Mouse (Mus musculus): ENCODE measurements around the gene Fetub. TPM values are rescaled to one million over a fixed set of nuclear protein-coding genes. Genes with fewer than 3 reads are reported as not detected.

The Fetub gene
- polyA plus RNA-seq, 1 experiment from 2014 or later: 0.72 TPM

GRCm38 (mm10) chr16:22888835-22889234 lies 29.3 kb upstream of the Fetub start:
- Histone ChIP-seq H3K27ac (no peak overlapping the region), H3K4me2 (no peak overlapping the region), H3K9ac (no peak overlapping the region), H3K9me3 (no peaks in the 10 kb centered on the region), H3K4me1 (no peaks in the 10 kb centered on the region), H3K27me3 (replicated peaks) (no peaks in the 10 kb centered on the region), H3K36me3 (no peaks in the 10 kb centered on the region), H3K4me3 (replicated peaks) (no peak overlapping the region)
- no peak for ATAC-seq (ENCODE audit: insufficient read depth, low FRiP score, low read depth)
- 70% methylated on average over 4 of the region's 4 CpGs for WGBS

DNA sequence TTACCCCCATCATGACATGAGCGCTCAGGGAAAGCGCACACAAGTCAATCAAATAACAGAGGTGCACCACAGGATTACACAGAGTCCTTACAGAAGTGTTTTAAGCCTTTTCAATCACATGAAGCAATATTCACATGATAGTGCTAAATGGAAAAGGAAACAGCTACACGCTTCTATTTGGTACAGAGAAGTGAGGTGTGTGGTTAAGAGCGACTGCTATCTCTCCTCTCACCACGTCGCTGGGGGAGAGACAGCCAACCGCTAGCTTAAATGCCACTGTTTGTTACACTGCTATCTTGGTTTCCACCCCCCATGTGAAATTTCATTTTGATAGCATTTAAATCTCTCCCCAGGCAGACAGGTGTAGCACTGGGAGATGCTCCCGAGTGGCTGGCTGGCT lies 28.4 kb upstream of the Fetub start:
- Histone ChIP-seq H3K36me3 (no peaks in the 10 kb centered on the region), H3K9ac (no peak overlapping the region), H3K27ac (no peak overlapping the region), H3K27me3 (replicated peaks) (no peaks in the 10 kb centered on the region), H3K4me2 (no peak overlapping the region), H3K4me1 (no peaks in the 10 kb centered on the region), H3K4me3 (replicated peaks) (no peak overlapping the region), H3K9me3 (no peaks in the 10 kb centered on the region)
- ATAC-seq (ENCODE audit: insufficient read depth, low FRiP score, low read depth): no peak
- WGBS: 77% methylated on average over 8 of the region's 8 CpGs

DNA sequence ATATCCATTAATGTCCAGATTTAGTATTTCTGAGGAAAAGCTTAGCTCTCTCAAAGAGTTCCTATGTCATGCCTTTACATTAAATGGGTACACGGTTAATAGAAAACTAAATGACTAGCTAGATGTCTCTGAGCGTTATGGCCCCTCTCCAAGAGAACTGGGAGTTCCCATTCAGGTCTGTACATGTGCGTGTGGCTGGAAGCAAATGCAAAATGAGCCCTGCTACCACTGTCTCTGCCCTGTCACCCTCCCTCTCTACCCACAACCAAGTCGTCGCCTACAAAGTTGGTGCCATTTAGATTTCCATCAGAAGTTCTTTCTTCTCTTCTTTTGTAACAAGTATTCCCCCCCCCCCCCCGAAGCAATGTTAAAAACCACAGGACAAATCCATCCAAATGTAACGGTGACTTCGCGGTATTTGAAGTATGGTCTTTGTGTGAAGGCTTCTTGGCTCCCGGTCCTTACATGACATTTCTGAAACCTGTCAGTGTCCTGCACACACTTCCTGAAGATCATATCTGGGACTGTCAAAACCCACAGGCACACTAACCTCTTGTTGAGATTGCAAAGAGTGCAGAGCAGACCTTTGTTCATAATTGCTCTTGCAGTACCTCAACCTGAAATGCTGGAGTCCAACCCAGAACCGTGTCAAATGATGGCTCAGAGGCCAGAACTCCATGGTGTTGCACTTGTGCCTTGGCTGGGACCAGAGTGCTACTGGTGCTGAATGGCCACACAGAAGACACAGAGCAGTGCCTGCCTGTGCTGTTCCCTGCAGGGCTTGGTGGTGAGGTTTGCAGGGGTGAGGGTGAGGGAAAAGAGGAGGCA lies 27.2 kb upstream of the Fetub start, which contains the start of gene Ahsg:
Ahsg (plus strand) TSS at position 595 of the 828 bp plus-strand sequence.
- Histone ChIP-seq H3K4me2 (no peak within 1 kb of the TSS), H3K4me1 (no peaks in the 10 kb centered on the region), H3K27me3 (replicated peaks) (no peaks in the 10 kb centered on the region), H3K4me3 (replicated peaks) (no peak within 1 kb of the TSS), H3K9me3 (no peaks in the 10 kb centered on the region), H3K36me3 (no peaks in the 10 kb centered on the region), H3K9ac (no peak within 1 kb of the TSS), H3K27ac (no peak within 1 kb of the TSS)
- WGBS: 79% methylated on average over 11 of the region's 11 CpGs
- ATAC-seq (ENCODE audit: insufficient read depth, low FRiP score, low read depth): no peak

DNA sequence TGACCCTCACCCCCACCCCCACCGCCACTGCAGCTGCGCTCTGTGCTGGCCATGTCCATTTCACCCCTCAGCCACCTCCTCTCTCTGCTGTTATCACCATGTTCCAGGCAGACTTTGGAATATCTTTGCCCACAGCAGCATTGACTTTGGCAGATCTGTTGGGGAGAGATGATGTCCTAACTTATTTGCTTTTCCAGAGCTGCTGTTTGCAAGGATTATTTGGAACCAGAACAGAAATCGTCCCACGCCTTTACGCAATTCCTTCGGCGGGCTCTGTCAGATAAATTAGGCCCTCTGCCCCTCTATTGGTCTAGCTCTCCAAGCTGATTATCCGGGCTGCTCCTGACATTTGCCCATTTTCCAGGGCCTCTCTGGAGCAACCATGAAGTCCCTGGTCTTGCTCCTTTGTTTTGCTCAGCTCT lies 26.4 kb upstream of the Fetub start:
- Histone ChIP-seq H3K4me1 (no peaks in the 10 kb centered on the region), H3K27ac (no peak overlapping the region), H3K9ac (no peak overlapping the region), H3K4me3 (replicated peaks) (no peak overlapping the region), H3K4me2 (no peak overlapping the region), H3K36me3 (no peaks in the 10 kb centered on the region), H3K27me3 (replicated peaks) (no peaks in the 10 kb centered on the region), H3K9me3 (no peaks in the 10 kb centered on the region)
- no peak; the same call in 1 of the 2 replicates for ATAC-seq (ENCODE audit: insufficient read depth, low FRiP score, low read depth)
- WGBS: 83% methylated on average over 8 of the region's 8 CpGs

- Histone ChIP-seq H3K27me3 (replicated peaks) (no peaks in the 10 kb centered on the region), H3K9me3 (no peaks in the 10 kb centered on the region), H3K9ac (no peak overlapping the region), H3K4me3 (replicated peaks) (no peak overlapping the region), H3K4me2 (no peak overlapping the region), H3K36me3 (no peaks in the 10 kb centered on the region), H3K27ac (no peak overlapping the region), H3K4me1 (no peaks in the 10 kb centered on the region)
- 64% methylated on average over 8 of the region's 8 CpGs for WGBS
- ATAC-seq (ENCODE audit: insufficient read depth, low FRiP score, low read depth): no peak
Measured at GRCm38 (mm10) chr16:22894095-22894494, 24.0 kb upstream of the Fetub start.

GRCm38 (mm10) chr16:22896618-22897017 lies 21.5 kb upstream of the Fetub start:
- H3K27ac ChIP-seq: no peak overlapping the region
- no peak overlapping the region for H3K4me3 ChIP-seq (replicated peaks)
- no peaks in the 10 kb centered on the region for H3K4me1 ChIP-seq
- H3K27me3 ChIP-seq (replicated peaks): no peaks in the 10 kb centered on the region
- H3K9ac ChIP-seq: no peak overlapping the region
- 67% methylated on average over 2 of the region's 2 CpGs for WGBS
- no peak overlapping the region for H3K4me2 ChIP-seq
- H3K36me3 ChIP-seq: no peaks in the 10 kb centered on the region
- no peak for ATAC-seq (ENCODE audit: insufficient read depth, low FRiP score, low read depth)
- no peaks in the 10 kb centered on the region for H3K9me3 ChIP-seq

DNA sequence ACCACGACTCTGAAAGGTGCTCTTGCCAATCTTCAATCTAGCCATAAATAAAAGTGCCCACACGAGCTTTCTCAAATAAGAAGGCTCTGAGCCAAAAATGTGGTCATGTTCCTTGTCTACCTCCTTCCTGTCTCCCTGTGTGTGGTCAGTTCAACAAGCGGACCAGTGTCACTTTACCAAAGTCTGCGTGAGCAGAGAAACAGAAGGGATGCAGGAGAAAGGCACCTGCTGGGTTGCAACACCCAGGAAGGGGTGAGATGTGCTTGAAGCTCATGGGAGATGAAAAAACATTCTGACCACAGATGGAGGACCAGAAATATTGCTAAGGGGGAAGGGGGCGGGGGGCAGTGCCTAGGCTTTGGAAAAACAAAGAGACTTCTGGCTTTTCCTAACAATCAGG lies 18.8 kb upstream of the Fetub start:
- 54% methylated on average over 5 of the region's 5 CpGs for WGBS

GRCm38 (mm10) chr16:22899866-22900570 lies 18.1 kb upstream of the Fetub start:
- Histone ChIP-seq H3K27ac (no peak overlapping the region), H3K4me3 (replicated peaks) (no peak overlapping the region), H3K27me3 (replicated peaks) (no peaks in the 10 kb centered on the region), H3K4me2 (no peak overlapping the region), H3K36me3 (no peaks in the 10 kb centered on the region), H3K9ac (no peak overlapping the region), H3K9me3 (no peaks in the 10 kb centered on the region), H3K4me1 (no peaks in the 10 kb centered on the region)
- 63% methylated on average over 10 of the region's 10 CpGs for WGBS
- ATAC-seq (ENCODE audit: insufficient read depth, low FRiP score, low read depth): no peak; the same call in 1 of the 2 replicates

More for the DNA sequence above, 18.8 kb upstream of the Fetub start:
- Histone ChIP-seq H3K9ac (no peak overlapping the region), H3K4me1 (no peaks in the 10 kb centered on the region), H3K27me3 (replicated peaks) (no peaks in the 10 kb centered on the region), H3K9me3 (no peaks in the 10 kb centered on the region), H3K36me3 (no peaks in the 10 kb centered on the region), H3K4me2 (no peak overlapping the region), H3K4me3 (replicated peaks) (no peak overlapping the region), H3K27ac (no peak overlapping the region)
- no peak for ATAC-seq (ENCODE audit: insufficient read depth, low FRiP score, low read depth)

- Histone ChIP-seq H3K4me2 (no peak overlapping the region), H3K27me3 (replicated peaks) (no peaks in the 10 kb centered on the region), H3K4me3 (replicated peaks) (no peak overlapping the region), H3K9me3 (no peaks in the 10 kb centered on the region), H3K36me3 (no peaks in the 10 kb centered on the region), H3K9ac (no peak overlapping the region), H3K27ac (no peak overlapping the region), H3K4me1 (no peaks in the 10 kb centered on the region)
- WGBS: 43% methylated on average over 3 of the region's 3 CpGs
- ATAC-seq (ENCODE audit: insufficient read depth, low FRiP score, low read depth): no peak
Measured at GRCm38 (mm10) chr16:22901326-22901725, 16.8 kb upstream of the Fetub start.

DNA sequence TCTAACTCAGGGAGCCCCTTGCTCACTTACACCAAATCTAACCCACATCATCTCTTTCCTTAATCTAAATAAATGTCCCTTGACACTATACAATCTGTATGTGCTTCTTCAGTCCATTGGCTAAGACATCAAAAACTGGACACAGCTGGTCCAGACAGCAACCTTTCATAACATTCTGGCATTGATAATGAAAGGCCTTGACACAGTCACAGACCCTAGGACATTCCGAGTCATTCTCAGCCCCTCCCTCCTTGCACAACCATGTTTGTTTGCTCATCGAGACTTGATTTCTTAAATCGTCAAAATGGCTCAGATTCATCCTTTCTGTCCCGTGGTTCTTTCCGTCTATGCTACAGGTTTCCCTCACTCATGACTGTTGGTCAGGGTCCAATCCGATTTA lies 8.8 kb upstream of the Fetub start:
- H3K9ac ChIP-seq: no peak overlapping the region
- H3K4me3 ChIP-seq (replicated peaks): no peak overlapping the region
- H3K4me2 ChIP-seq: no peak overlapping the region
- H3K27ac ChIP-seq: no peak overlapping the region
- WGBS: 84% methylated on average over 6 of the region's 6 CpGs
- H3K27me3 ChIP-seq (replicated peaks): no peaks in the 10 kb centered on the region
- no peaks in the 10 kb centered on the region for H3K36me3 ChIP-seq
- H3K9me3 ChIP-seq: no peaks in the 10 kb centered on the region
- H3K4me1 ChIP-seq: no peaks in the 10 kb centered on the region
- no peak for ATAC-seq (ENCODE audit: insufficient read depth, low FRiP score, low read depth)

GRCm38 (mm10) chr16:22911986-22912385 lies 6.1 kb upstream of the Fetub start:
- Histone ChIP-seq H3K4me2 (no peak overlapping the region), H3K27me3 (replicated peaks) (no peaks in the 10 kb centered on the region), H3K4me1 (no peaks in the 10 kb centered on the region), H3K4me3 (replicated peaks) (no peak overlapping the region), H3K27ac (no peak overlapping the region), H3K9ac (no peak overlapping the region), H3K9me3 (no peaks in the 10 kb centered on the region), H3K36me3 (no peaks in the 10 kb centered on the region)
- 81% methylated on average over 3 of the region's 3 CpGs for WGBS
- ATAC-seq (ENCODE audit: insufficient read depth, low FRiP score, low read depth): no peak

GRCm38 (mm10) chr16:22912886-22913285 lies 5.2 kb upstream of the Fetub start:
- WGBS: 74% methylated on average over 6 of the region's 6 CpGs
- no peaks in the 10 kb centered on the region for H3K36me3 ChIP-seq
- no peaks in the 10 kb centered on the region for H3K27me3 ChIP-seq (replicated peaks)
- H3K27ac ChIP-seq: no peak overlapping the region
- H3K4me3 ChIP-seq (replicated peaks): no peak overlapping the region
- H3K9me3 ChIP-seq: no peaks in the 10 kb centered on the region
- no peak for ATAC-seq (ENCODE audit: insufficient read depth, low FRiP score, low read depth)
- no peaks in the 10 kb centered on the region for H3K4me1 ChIP-seq
- H3K9ac ChIP-seq: no peak overlapping the region
- no peak overlapping the region for H3K4me2 ChIP-seq

All from stomach, embryonic 15.5 days (tissue).